Mouse (Mus musculus) stomach, postnatal 0 days (tissue): ENCODE measurements at regions not wholly inside any gene's neighbourhood (a gene's known extent, or its start where the extent isn't known, plus 50 kb on each side); places are given as distances from the start of the nearest gene placed in this dataset.

Source experiments
- CTCF ChIP-seq: IDR thresholded peaks from 2 replicates; pipeline ENCODE4 v1.5.1; 2016; ENCODE audit warnings: antibody characterized with exemption, low read depth, mild to moderate bottlenecking, moderate library complexity
- EP300 ChIP-seq: optimal IDR thresholded peaks from 2 replicates; pipeline ENCODE3; 2016; ENCODE audit warnings: antibody characterized with exemption

DNA sequence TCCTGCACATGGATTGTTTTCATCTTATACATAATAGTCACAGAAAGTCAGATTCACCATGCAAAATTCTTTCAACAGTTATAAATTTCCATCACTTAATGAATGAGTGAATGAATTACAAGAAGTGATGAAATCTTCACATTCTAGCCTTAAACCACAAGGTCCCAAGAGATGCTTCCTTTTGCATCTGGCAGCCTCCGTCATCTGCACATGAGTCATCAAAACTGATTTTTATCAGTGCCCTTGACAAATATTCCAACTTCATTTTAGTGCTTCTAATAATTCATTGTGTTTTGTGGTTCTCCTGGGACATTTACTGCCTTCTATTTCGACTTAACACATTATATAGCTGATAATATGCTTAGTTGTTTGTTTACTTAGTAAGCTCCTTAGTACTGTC, 1291.9 kb downstream of the Efna5 start:
- TF ChIP-seq CTCF (no peak), EP300 (no peak)
